Mouse (Mus musculus): Measurements from ENCODE around the gene Stambp. TPM values are rescaled to one million over a fixed set of nuclear protein-coding genes. Genes with fewer than 3 reads are reported as not detected.

Gene Stambp
- polyA plus RNA-seq, 1 experiment from 2014 or later, result 27.7 TPM

DNA sequence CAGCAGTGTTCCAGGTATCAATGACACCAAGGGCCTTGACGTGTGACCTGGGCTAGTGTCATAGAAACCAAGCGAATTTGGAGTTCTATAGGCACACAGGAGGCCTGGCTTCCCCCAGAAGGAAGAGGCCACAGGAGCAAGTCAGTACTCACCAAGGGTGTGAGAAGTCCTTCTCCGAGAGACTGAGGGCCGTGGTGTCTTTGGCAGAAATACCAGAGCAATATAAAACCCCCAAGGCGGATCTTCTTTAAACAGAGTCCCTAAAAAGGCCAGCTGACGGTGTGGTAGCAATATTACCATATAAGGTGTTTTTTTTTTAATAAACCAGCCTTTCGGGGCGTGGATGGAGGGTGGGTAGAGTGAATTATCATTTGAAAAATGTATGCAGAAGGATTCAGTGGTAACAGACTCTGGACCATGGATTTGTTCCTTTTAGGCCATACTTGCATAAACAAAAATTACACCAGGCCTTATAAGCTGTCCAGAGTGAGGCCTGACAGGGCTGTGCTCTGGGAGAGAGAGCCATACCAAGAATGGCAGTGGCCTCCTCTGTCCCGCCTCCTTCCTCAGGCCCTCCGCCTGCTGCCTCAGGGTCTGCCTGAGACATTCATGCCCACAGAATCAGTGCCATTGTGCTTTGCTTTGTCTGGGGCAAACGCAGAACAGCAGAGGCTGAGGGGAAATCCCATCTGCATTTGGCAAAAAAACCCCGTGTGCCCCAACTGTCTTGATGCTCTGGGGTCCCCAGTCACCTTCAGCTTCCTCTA, 36.3 kb downstream of the Stambp start, which contains the start of gene Actg2:
TSS of gene Actg2 (minus strand) at position 238 of the 767 bp plus-strand sequence.
- Histone ChIP-seq H3K4me3 (ENCODE audit: control insufficient read depth in 1 of 2, insufficient read depth in 1 of 2, low read depth in 1 of 2, low read length in 2 of 2) (no peak within 1 kb of the TSS), H3K9me3 (ENCODE audit: control insufficient read depth, low read length) (no peaks in the 10 kb centered on the region), H3K4me1 (ENCODE audit: control insufficient read depth in 2 of 2, insufficient read depth in 2 of 2, low read length in 2 of 2) (peaks cover 0 to 8% of the 10 kb centered on the region in 2 experiments; a peak in 3 of 4 replicates), H3K27ac (replicated peaks in 1 of 2; ENCODE audit: control insufficient read depth in 1 of 2, insufficient read depth in 1 of 2, low read depth in 2 of 2, low read length in 2 of 2) (no peak within 1 kb of the TSS; a peak in 1 of 4 replicates), H3K36me3 (ENCODE audit: control insufficient read depth, insufficient read depth, low read length) (no peaks in the 10 kb centered on the region), H3K9ac (ENCODE audit: low read length) (no peak within 1 kb of the TSS), H3K27me3 (ENCODE audit: control insufficient read depth, insufficient read depth, low read length) (no peaks in the 10 kb centered on the region), H3K4me2 (ENCODE audit: low read length) (no peak within 1 kb of the TSS)
- WGBS, result 68% methylated on average over 12 of the region's 12 CpGs
- no peak for ATAC-seq (ENCODE audit: insufficient number of reproducible peaks, insufficient read depth, low FRiP score, low read depth)

- no peak for ATAC-seq (ENCODE audit: insufficient number of reproducible peaks, insufficient read depth, low FRiP score, low read depth)
- no peaks in the 10 kb centered on the region for H3K36me3 ChIP-seq (ENCODE audit: control insufficient read depth, insufficient read depth, low read length)
- no peaks in the 10 kb centered on the region for H3K27me3 ChIP-seq (ENCODE audit: control insufficient read depth, insufficient read depth, low read length)
- no peak overlapping the region for H3K27ac ChIP-seq (replicated peaks in 1 of 2; ENCODE audit: control insufficient read depth in 1 of 2, insufficient read depth in 1 of 2, low read depth in 2 of 2, low read length in 2 of 2)
- H3K4me1 ChIP-seq (ENCODE audit: control insufficient read depth in 2 of 2, insufficient read depth in 2 of 2, low read length in 2 of 2), result peaks cover 0 to 6% of the 10 kb centered on the region in 2 experiments; a peak in 1 of 4 replicates
- H3K9ac ChIP-seq (ENCODE audit: low read length), result no peak overlapping the region
- no peak overlapping the region for H3K4me3 ChIP-seq (ENCODE audit: control insufficient read depth in 1 of 2, insufficient read depth in 1 of 2, low read depth in 1 of 2, low read length in 2 of 2)
- no peak overlapping the region for H3K4me2 ChIP-seq (ENCODE audit: low read length)
- no peaks in the 10 kb centered on the region for H3K9me3 ChIP-seq (ENCODE audit: control insufficient read depth, low read length)
- WGBS, result 79% methylated on average over 2 of the region's 2 CpGs
These were observed 39.9 kb downstream of the Stambp start for GRCm38 (mm10) chr6:83532608-83533007.

DNA sequence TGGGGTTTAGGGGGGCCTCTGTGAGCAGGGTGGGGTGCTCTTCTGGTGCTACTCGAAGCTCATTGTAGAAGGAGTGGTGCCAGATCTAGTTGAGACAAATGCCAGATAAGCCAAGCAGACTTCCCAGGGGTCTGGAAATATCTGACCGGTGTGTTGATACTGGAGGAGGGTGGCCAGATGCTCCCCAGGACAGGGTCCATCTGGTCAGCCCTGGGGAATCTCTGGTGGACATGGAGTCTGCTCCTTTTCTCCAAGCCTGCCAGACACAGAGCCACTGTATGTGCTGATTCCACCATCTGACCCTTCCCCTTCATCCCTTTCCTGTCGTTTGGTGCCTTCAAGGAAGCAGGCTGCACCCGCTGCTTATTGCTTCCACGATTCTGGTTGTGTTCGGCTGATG, 49.3 kb downstream of the Stambp start:
- H3K9ac ChIP-seq (ENCODE audit: low read length), result no peak overlapping the region
- no peaks in the 10 kb centered on the region for H3K27me3 ChIP-seq (ENCODE audit: control insufficient read depth, insufficient read depth, low read length)
- 17% methylated on average over 6 of the region's 6 CpGs for WGBS
- H3K9me3 ChIP-seq (ENCODE audit: control insufficient read depth, low read length), result no peaks in the 10 kb centered on the region
- H3K4me1 ChIP-seq (ENCODE audit: control insufficient read depth in 2 of 2, insufficient read depth in 2 of 2, low read length in 2 of 2), result peaks cover 12 to 20% of the 10 kb centered on the region in 2 experiments
- H3K4me2 ChIP-seq (ENCODE audit: low read length), result 0 out of 2 replicates have a peak overlapping the region, but pooled peaks have one; percentile 21
- no peak overlapping the region for H3K27ac ChIP-seq (replicated peaks in 1 of 2; ENCODE audit: control insufficient read depth in 1 of 2, insufficient read depth in 1 of 2, low read depth in 2 of 2, low read length in 2 of 2)
- no peak for ATAC-seq (ENCODE audit: insufficient number of reproducible peaks, insufficient read depth, low FRiP score, low read depth)
- H3K4me3 ChIP-seq (ENCODE audit: control insufficient read depth in 1 of 2, insufficient read depth in 1 of 2, low read depth in 1 of 2, low read length in 2 of 2), result no peak overlapping the region
- no peaks in the 10 kb centered on the region for H3K36me3 ChIP-seq (ENCODE audit: control insufficient read depth, insufficient read depth, low read length)

GRCm38 (mm10) chr6:83521784-83522183, 50.7 kb downstream of the Stambp start:
- Histone ChIP-seq H3K4me2 (ENCODE audit: low read length) (no peak overlapping the region), H3K9me3 (ENCODE audit: control insufficient read depth, low read length) (no peaks in the 10 kb centered on the region), H3K27me3 (ENCODE audit: control insufficient read depth, insufficient read depth, low read length) (no peaks in the 10 kb centered on the region), H3K27ac (replicated peaks in 1 of 2; ENCODE audit: control insufficient read depth in 1 of 2, insufficient read depth in 1 of 2, low read depth in 2 of 2, low read length in 2 of 2) (0 out of 4 replicates have a peak overlapping the region, but pooled peaks of 1 of the 2 experiments have one; percentile 0), H3K4me3 (ENCODE audit: control insufficient read depth in 1 of 2, insufficient read depth in 1 of 2, low read depth in 1 of 2, low read length in 2 of 2) (no peak overlapping the region), H3K36me3 (ENCODE audit: control insufficient read depth, insufficient read depth, low read length) (no peaks in the 10 kb centered on the region), H3K4me1 (ENCODE audit: control insufficient read depth in 2 of 2, insufficient read depth in 2 of 2, low read length in 2 of 2) (peaks cover 12 to 20% of the 10 kb centered on the region in 2 experiments), H3K9ac (ENCODE audit: low read length) (no peak overlapping the region)
- 17% methylated on average over 6 of the region's 6 CpGs for WGBS
- 0 out of 2 replicates have a peak, but pooled peaks have one; percentile 39 for ATAC-seq (ENCODE audit: insufficient number of reproducible peaks, insufficient read depth, low FRiP score, low read depth)

DNA sequence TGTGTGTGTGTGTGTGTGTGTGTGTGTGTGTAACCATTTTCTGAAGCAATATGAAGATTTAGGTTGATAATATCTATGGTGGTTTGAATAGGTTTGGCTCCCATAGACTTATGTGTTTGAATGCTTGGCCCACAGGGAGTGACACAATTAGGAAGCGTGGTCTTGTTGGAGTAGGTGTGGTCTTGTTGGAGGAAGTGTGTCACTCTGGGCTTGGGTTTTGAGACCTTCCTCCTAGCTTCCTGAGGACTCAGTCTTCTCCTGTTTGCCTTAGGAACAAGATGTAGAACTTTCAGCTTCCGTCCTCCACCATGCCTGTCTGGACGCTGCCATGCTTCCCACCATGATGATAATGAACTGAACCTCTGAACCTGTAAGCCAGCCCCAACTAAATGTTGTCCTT, 53.9 kb downstream of the Stambp start:
- 76% methylated on average over 3 of the region's 3 CpGs for WGBS
- no peak overlapping the region for H3K9ac ChIP-seq (ENCODE audit: low read length)
- peaks cover 10 to 13% of the 10 kb centered on the region in 2 experiments for H3K4me1 ChIP-seq (ENCODE audit: control insufficient read depth in 2 of 2, insufficient read depth in 2 of 2, low read length in 2 of 2)
- H3K4me2 ChIP-seq (ENCODE audit: low read length), result no peak overlapping the region
- H3K4me3 ChIP-seq (ENCODE audit: control insufficient read depth in 1 of 2, insufficient read depth in 1 of 2, low read depth in 1 of 2, low read length in 2 of 2), result no peak overlapping the region
- H3K9me3 ChIP-seq (ENCODE audit: control insufficient read depth, low read length), result no peaks in the 10 kb centered on the region
- no peak overlapping the region for H3K27ac ChIP-seq (replicated peaks in 1 of 2; ENCODE audit: control insufficient read depth in 1 of 2, insufficient read depth in 1 of 2, low read depth in 2 of 2, low read length in 2 of 2)
- H3K36me3 ChIP-seq (ENCODE audit: control insufficient read depth, insufficient read depth, low read length), result no peaks in the 10 kb centered on the region
- ATAC-seq (ENCODE audit: insufficient number of reproducible peaks, insufficient read depth, low FRiP score, low read depth), result no peak
- no peaks in the 10 kb centered on the region for H3K27me3 ChIP-seq (ENCODE audit: control insufficient read depth, insufficient read depth, low read length)

- WGBS, result 57% methylated on average over 3 of the region's 3 CpGs
- H3K27ac ChIP-seq (replicated peaks in 1 of 2; ENCODE audit: control insufficient read depth in 1 of 2, insufficient read depth in 1 of 2, low read depth in 2 of 2, low read length in 2 of 2), result no peak overlapping the region
These were observed 57.4 kb downstream of the Stambp start for GRCm38 (mm10) chr6:83515172-83515571.

GRCm38 (mm10) chr6:83512495-83512894, 60.0 kb downstream of the Stambp start:
- Histone ChIP-seq H3K9me3 (ENCODE audit: control insufficient read depth, low read length) (no peaks in the 10 kb centered on the region), H3K27me3 (ENCODE audit: control insufficient read depth, insufficient read depth, low read length) (no peaks in the 10 kb centered on the region), H3K27ac (replicated peaks in 1 of 2; ENCODE audit: control insufficient read depth in 1 of 2, insufficient read depth in 1 of 2, low read depth in 2 of 2, low read length in 2 of 2) (no peak overlapping the region), H3K4me1 (ENCODE audit: control insufficient read depth in 2 of 2, insufficient read depth in 2 of 2, low read length in 2 of 2) (peaks cover 0 to 5% of the 10 kb centered on the region in 2 experiments; a peak in 2 of 4 replicates), H3K4me2 (ENCODE audit: low read length) (no peak overlapping the region), H3K4me3 (ENCODE audit: control insufficient read depth in 1 of 2, insufficient read depth in 1 of 2, low read depth in 1 of 2, low read length in 2 of 2) (no peak overlapping the region), H3K36me3 (ENCODE audit: control insufficient read depth, insufficient read depth, low read length) (no peaks in the 10 kb centered on the region), H3K9ac (ENCODE audit: low read length) (no peak overlapping the region)
- 36% methylated on average over 1 of the region's 1 CpGs for WGBS
- no peak for ATAC-seq (ENCODE audit: insufficient number of reproducible peaks, insufficient read depth, low FRiP score, low read depth)

More at GRCm38 (mm10) chr6:83515172-83515571, 57.4 kb downstream of the Stambp start:
- Histone ChIP-seq H3K4me3 (ENCODE audit: control insufficient read depth in 1 of 2, insufficient read depth in 1 of 2, low read depth in 1 of 2, low read length in 2 of 2) (no peak overlapping the region), H3K36me3 (ENCODE audit: control insufficient read depth, insufficient read depth, low read length) (no peaks in the 10 kb centered on the region), H3K4me1 (ENCODE audit: control insufficient read depth in 2 of 2, insufficient read depth in 2 of 2, low read length in 2 of 2) (0 out of 4 replicates have a peak, but pooled peaks cover 0 to 3% of the 10 kb centered on the region in 2 experiments), H3K27me3 (ENCODE audit: control insufficient read depth, insufficient read depth, low read length) (no peaks in the 10 kb centered on the region), H3K4me2 (ENCODE audit: low read length) (no peak overlapping the region), H3K9me3 (ENCODE audit: control insufficient read depth, low read length) (no peaks in the 10 kb centered on the region), H3K9ac (ENCODE audit: low read length) (no peak overlapping the region)
- no peak for ATAC-seq (ENCODE audit: insufficient number of reproducible peaks, insufficient read depth, low FRiP score, low read depth)
